Mouse (Mus musculus) heart, embryonic 14.5 days (tissue): Measurements from ENCODE around the gene Hif1an. TPM values are rescaled to one million over a fixed set of nuclear protein-coding genes. Genes with fewer than 3 reads are reported as not detected.

ENCODE experiments used
- ATAC-seq: fragments of 200-750 bp; cut with Nextera tagmentation; 2 replicates; pipeline ENCODE4 v1.8.0; 2017; ENCODE audit warnings: low read depth, moderate TSS enrichment; ENCODE audit not compliant: insufficient number of reproducible peaks, insufficient read depth, low FRiP score
- H3K27ac ChIP-seq, 2 experiments: fragments of 200-500 bp in 1 of 2; fragments of 300-500 bp in 1 of 2; sonication (generic) in 1 of 2; replicated peaks in 1 of 2; 2 replicates each; pipeline ENCODE4 v1.5.1; 2012 to 2014; ENCODE audit warnings: low read depth in 2 of 2, low read length in 2 of 2, control low read depth in 1 of 2, mild to moderate bottlenecking in 1 of 2, mixed read lengths in 1 of 2; ENCODE audit not compliant: control insufficient read depth in 1 of 2, insufficient read depth in 1 of 2
- H3K27me3 ChIP-seq: fragments of 300-500 bp; sonication (generic); 2 replicates; pipeline ENCODE4 v1.6.1; 2014; ENCODE audit warnings: mild to moderate bottlenecking, low read length, control low read depth; ENCODE audit not compliant: control insufficient read depth, insufficient read depth
- H3K36me3 ChIP-seq: fragments of 300-500 bp; sonication (generic); 2 replicates; pipeline ENCODE4 v1.6.1; 2014; ENCODE audit warnings: mild to moderate bottlenecking, control low read depth, low read length, mixed read lengths; ENCODE audit not compliant: control insufficient read depth, insufficient read depth
- H3K4me1 ChIP-seq, 2 experiments: fragments of 200-500 bp in 1 of 2; fragments of 300-500 bp in 1 of 2; sonication (generic) in 1 of 2; 2 replicates each; pipeline ENCODE4 v1.6.1; 2012 to 2014; ENCODE audit warnings: low read length in 2 of 2, control low read depth in 1 of 2, mixed read lengths in 1 of 2; ENCODE audit not compliant: control insufficient read depth in 2 of 2, insufficient read depth in 2 of 2
- H3K4me2 ChIP-seq: fragments of 300-500 bp; sonication (generic); 2 replicates; pipeline ENCODE4 v1.6.1; 2014; ENCODE audit warnings: mild to moderate bottlenecking, low read length
- H3K4me3 ChIP-seq, 2 experiments: fragments of 200-500 bp in 1 of 2; fragments of 300-500 bp in 1 of 2; sonication (generic) in 1 of 2; 2 replicates each; pipeline ENCODE4 v1.5.1; 2012 to 2014; ENCODE audit warnings: low read length in 2 of 2, mild to moderate bottlenecking in 2 of 2, control low read depth in 1 of 2, low read depth in 1 of 2, moderate library complexity in 1 of 2; ENCODE audit not compliant: control insufficient read depth in 1 of 2, insufficient read depth in 1 of 2
- H3K9ac ChIP-seq: fragments of 300-500 bp; sonication (generic); 2 replicates; pipeline ENCODE4 v1.6.1; 2014; ENCODE audit warnings: mild to moderate bottlenecking, low read length
- H3K9me3 ChIP-seq: fragments of 300-500 bp; sonication (generic); 2 replicates; pipeline ENCODE4 v1.6.1; 2016; ENCODE audit warnings: low read length, control low read depth; ENCODE audit not compliant: control insufficient read depth
- WGBS: fragments of 180-500 bp; shearing (Covaris S2); extraction: QIAGEN DNeasy Blood & Tissue Kit; methylation state at CpG from one replicate; pipeline ENCODE4 v1.1.7; 2014; 5-methylcytosine and 5-hydroxymethylcytosine counted together
- polyA plus RNA-seq: library from polyadenylated mRNA; unstranded; fragments of >200 nt; fragmentation: Nextera tagmentation; extraction: Ambion mirVana; gene quantifications from 2 replicates; pipeline ENCODE4 v1.2.1, GENCODE M21; 2014

Hif1an gene
- polyA plus RNA-seq, 1 experiment from 2014 or later, result 21.0 TPM

DNA sequence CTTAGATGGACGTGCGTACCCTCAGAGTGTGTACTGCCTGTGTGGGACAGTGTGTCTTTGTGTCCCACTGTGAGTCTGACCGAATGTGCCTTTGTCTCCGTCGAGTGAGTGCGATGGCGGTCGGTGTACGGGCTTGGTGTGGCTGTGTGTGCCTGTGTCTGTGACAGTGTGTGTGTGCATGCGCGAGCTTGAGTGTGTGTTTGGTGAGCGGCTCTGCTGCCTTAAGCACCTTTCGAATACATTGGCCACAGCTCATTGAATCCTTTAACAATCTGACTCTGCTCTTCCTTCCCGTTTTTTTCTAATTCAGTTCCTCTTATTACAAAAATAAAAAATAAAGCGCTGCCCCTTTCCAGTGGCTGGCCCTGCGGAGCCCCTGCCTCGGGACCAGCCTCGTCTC, 28.3 kb downstream of the Hif1an start:
- H3K27me3 ChIP-seq, result peaks cover 8% of the 10 kb centered on the region
- ATAC-seq, result no peak
- no peaks in the 10 kb centered on the region for H3K9me3 ChIP-seq
- H3K27ac ChIP-seq, result no peak overlapping the region
- no peaks in the 10 kb centered on the region for H3K36me3 ChIP-seq
- no peak overlapping the region for H3K9ac ChIP-seq
- no peaks in the 10 kb centered on the region for H3K4me1 ChIP-seq
- H3K4me3 ChIP-seq, result no peak overlapping the region
- 83% methylated on average over 18 of the region's 18 CpGs for WGBS
- no peak overlapping the region for H3K4me2 ChIP-seq

DNA sequence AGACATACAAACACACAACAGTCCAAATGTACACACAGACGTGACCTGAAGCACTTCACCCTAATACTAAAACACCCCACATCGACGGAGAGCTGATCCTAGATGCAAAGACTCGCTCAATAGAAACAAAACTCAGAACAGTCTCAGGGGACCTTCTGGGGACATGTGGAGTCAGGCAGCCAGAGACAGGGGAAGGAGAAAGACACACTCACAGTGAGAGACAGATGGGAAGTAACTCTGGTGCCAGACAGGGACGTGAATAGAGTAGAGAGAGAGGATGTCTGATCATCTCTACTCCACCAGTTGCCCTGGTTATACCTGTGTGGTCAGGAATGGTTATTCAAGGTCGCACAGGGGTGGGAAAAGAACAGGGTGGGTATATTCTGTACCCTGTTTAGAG, 29.0 kb downstream of the Hif1an start:
- Histone ChIP-seq H3K4me1 (no peaks in the 10 kb centered on the region), H3K4me2 (no peak overlapping the region), H3K9ac (no peak overlapping the region), H3K9me3 (no peaks in the 10 kb centered on the region), H3K27ac (no peak overlapping the region), H3K36me3 (no peaks in the 10 kb centered on the region), H3K27me3 (peaks cover 1% of the 10 kb centered on the region), H3K4me3 (no peak overlapping the region)
- WGBS, result 72% methylated on average over 6 of the region's 6 CpGs
- ATAC-seq, result no peak

DNA sequence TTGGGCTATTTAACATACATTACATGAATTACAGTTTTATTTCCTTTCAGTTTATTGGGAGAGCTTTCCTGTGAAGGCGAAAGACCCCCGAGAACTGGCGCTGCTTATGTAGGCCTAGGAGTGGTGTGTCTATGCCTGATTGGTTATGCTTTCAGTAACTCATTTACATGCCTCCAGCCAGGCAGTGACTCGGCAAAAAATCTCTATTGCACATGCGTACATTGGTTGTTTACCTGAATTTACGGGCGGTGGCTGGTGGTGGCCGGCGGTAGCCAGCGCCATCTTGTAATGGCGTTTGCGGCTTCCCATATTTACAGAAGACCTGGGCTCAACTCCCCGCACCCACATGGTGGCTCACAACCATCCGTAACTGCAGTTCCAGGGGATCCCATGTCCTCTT, 31.5 kb downstream of the Hif1an start:
- ATAC-seq, result no peak
- 96% methylated on average over 14 of the region's 14 CpGs for WGBS
- no peaks in the 10 kb centered on the region for H3K36me3 ChIP-seq
- H3K4me2 ChIP-seq, result no peak overlapping the region
- H3K4me3 ChIP-seq, result no peak overlapping the region
- H3K9me3 ChIP-seq, result no peaks in the 10 kb centered on the region
- no peaks in the 10 kb centered on the region; the same call in none of the 2 replicates for H3K27me3 ChIP-seq
- no peak overlapping the region for H3K27ac ChIP-seq
- H3K9ac ChIP-seq, result no peak overlapping the region
- no peaks in the 10 kb centered on the region; a peak in 1 of 4 replicates for H3K4me1 ChIP-seq

DNA sequence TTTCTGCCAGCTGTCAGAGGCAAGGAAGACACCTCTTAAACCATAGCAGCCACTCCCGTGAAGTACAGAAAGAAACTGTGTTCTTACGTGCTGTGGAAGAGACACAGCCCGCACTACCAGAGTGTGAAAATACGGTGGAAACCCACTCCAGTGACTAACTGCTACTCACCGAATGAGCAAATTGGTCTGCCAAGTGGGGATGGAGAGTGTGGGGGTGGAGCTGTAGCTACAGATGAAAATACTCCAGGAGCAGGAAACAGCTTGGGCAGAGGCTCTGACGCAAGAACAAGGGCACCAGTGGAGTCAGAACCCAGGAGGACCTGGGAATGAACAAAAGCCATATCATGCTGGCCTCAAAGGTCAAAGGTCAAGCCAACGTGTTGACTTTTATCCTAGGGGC, 55.5 kb downstream of the Hif1an start:
- no peak overlapping the region for H3K4me2 ChIP-seq
- H3K36me3 ChIP-seq, result no peaks in the 10 kb centered on the region
- peaks cover 4% of the 10 kb centered on the region; the same call in 1 of the 2 replicates for H3K27me3 ChIP-seq
- no peak overlapping the region for H3K27ac ChIP-seq
- H3K9ac ChIP-seq, result no peak overlapping the region
- H3K9me3 ChIP-seq, result no peaks in the 10 kb centered on the region
- ATAC-seq, result no peak
- 53% methylated on average over 7 of the region's 7 CpGs for WGBS
- H3K4me1 ChIP-seq, result no peaks in the 10 kb centered on the region
- no peak overlapping the region for H3K4me3 ChIP-seq

Other genes starting within 250 kb of the Hif1an start
- 2.1 and 2.9 TPM in 2 replicates for gene Scd4, start 229.8 kb upstream of the Hif1an start, polyA plus RNA-seq
- 0.43 and 1.0 TPM in 2 replicates for gene Scd1, start 155.0 kb upstream of the Hif1an start, polyA plus RNA-seq
- gene Wnt8b, start 69.4 kb upstream of the Hif1an start, polyA plus RNA-seq, result not detected in 2 replicates
- gene Sec31b, start 17.0 kb upstream of the Hif1an start, polyA plus RNA-seq, result 1.1 and 1.6 TPM in 2 replicates
- gene Gm20538, start 10.0 kb upstream of the Hif1an start, polyA plus RNA-seq, result not detected in 2 replicates
- gene Ndufb8, start 7.4 kb upstream of the Hif1an start, polyA plus RNA-seq, result 1,268 TPM in 2 replicates
- gene Pax2, start 193.2 kb downstream of the Hif1an start, polyA plus RNA-seq, result not detected in 2 replicates